Mouse (Mus musculus): ENCODE measurements around the gene Olfr1106.

DNA sequence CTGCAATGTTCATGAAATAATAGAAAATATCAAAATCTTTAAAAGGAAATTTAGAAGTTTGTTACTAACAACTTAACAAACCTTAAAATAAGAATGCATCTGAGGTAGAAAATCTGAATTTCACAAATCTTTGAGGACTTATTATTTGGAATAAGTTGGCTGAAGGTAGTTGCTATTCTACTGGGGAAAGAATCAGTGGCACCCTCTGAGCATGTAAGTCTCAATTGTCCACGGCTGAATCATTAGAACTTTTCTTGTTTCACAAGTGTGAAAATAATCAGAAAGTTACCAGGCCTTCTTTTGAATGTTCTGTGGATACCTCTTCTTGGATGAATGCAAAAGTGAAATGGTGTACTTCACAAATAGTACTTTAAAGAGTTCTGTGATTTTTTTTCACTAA is 23.6 kb upstream of the Olfr1106 start, which contains the start of gene Olfr1107:
- no peak for TF ChIP-seq CTCF (conservative IDR thresholded peaks at IDR 0.05; ENCODE audit: low read length)
- no peak for TF ChIP-seq POU5F1 (IDR thresholded peaks at IDR 0.05; ENCODE audit: borderline replicate concordance, low read length)
- no peak for TF ChIP-seq NANOG (IDR thresholded peaks at IDR 0.05; ENCODE audit: borderline replicate concordance, low read length)

Measured in E14TG2a.4 (cell line).